Mouse (Mus musculus) heart, postnatal 36 days (tissue): ENCODE measurements around the gene Pak1ip1. TPM values are rescaled to one million over a fixed set of nuclear protein-coding genes. Genes with fewer than 3 reads are reported as not detected.

Source experiments
- total RNA-seq, 2 experiments: library from RNA; stranded (reverse); gene quantifications; 2 replicates each; pipeline ENCODE4 v1.2.3; 2021

Gene Pak1ip1
- total RNA-seq, 2 experiments from 2014 or later, result 26.5 to 29.6 TPM

Other genes with a start within 250 kb of the Pak1ip1 start
- gene Gcnt2, start 141.3 kb upstream of the Pak1ip1 start, total RNA-seq, result 10 to 100 TPM in 1 of 2 experiments, 1 to 10 TPM in 1; 9.0 to 11.9 TPM
- gene Tmem14c, start 15.3 kb downstream of the Pak1ip1 start, total RNA-seq, result 100 to 1,000 TPM; 180 to 198 TPM
- not detected for gene Mak, start 78.7 kb downstream of the Pak1ip1 start, total RNA-seq
- not detected for gene Gcm2, start 110.0 kb downstream of the Pak1ip1 start, total RNA-seq
- gene Sycp2l, start 113.3 kb downstream of the Pak1ip1 start, total RNA-seq, result not detected
- under 1 TPM in 1 of 2 experiments, not detected in 1; 0.08 TPM for gene Elovl2, start 219.4 kb downstream of the Pak1ip1 start, total RNA-seq
- gene Smim13, start 248.8 kb downstream of the Pak1ip1 start, total RNA-seq, result 10 to 100 TPM; 23.6 to 25.0 TPM